ENCODE assay signal across 8 mouse cellular contexts in genomic region chr5:113133080-113133491, GRCm38 (mm10). TPM values are rescaled to one million over a fixed set of nuclear protein-coding genes. Genes with fewer than 3 reads are reported as not detected.
A peak's percentile ranks its signal among the peaks of the same experiment; 100 is the strongest.
DNase-seq lines count a peak whose midpoint lies in the region; ATAC-seq and TF ChIP-seq lines count a peak whose summit lies in the region.

No protein-coding gene starts in this region.

- TF ChIP-seq POLR2A in cortical plate, adult 2 months (IDR thresholded peaks at IDR 0.05; ENCODE audit: extremely low read depth, insufficient read depth, low read length): no peak

- H3K9ac ChIP-seq in forebrain, embryonic 16.5 days (replicated peaks; ENCODE audit: low read depth, low read length): peak overlapping the region; percentile 36
- peak overlapping the region; percentile 11; the same call in 1 of the 2 replicates for H3K9ac ChIP-seq in intestine, embryonic 14.5 days (ENCODE audit: low read length)
- no peak overlapping the region for H3K9ac ChIP-seq in liver, postnatal 0 days (replicated peaks)
- H3K9ac ChIP-seq in neural tube, embryonic 15.5 days (replicated peaks): no peak overlapping the region

- peak overlapping the region; percentile 66; the same call in 1 of the 2 replicates for H3K27ac ChIP-seq in cortical plate, adult 2 months (ENCODE audit: insufficient read depth, low read length)
- peak overlapping the region; percentile 75 for H3K27ac ChIP-seq in forebrain, embryonic 16.5 days (ENCODE audit: low read length)
- H3K27ac ChIP-seq in intestine, embryonic 14.5 days (ENCODE audit: low read depth): peak overlapping the region; percentile 89
- peak overlapping the region; percentile 87 for H3K27ac ChIP-seq in liver, postnatal 0 days (ENCODE audit: low read depth)
- peak overlapping the region; percentile 66 for H3K27ac ChIP-seq in neural tube, embryonic 15.5 days (replicated peaks)

- H3K27me3 ChIP-seq in forebrain, embryonic 16.5 days (replicated peaks; ENCODE audit: control insufficient read depth, insufficient read depth, low read length): 0 out of 2 replicates have a peak, but pooled peaks cover 2% of the 10 kb centered on the region
- H3K27me3 ChIP-seq in intestine, embryonic 14.5 days (replicated peaks; ENCODE audit: control insufficient read depth, insufficient read depth, low read length): peaks cover 6% of the 10 kb centered on the region; the same call in 1 of the 2 replicates
- H3K27me3 ChIP-seq in liver, postnatal 0 days (ENCODE audit: insufficient read depth, low read length): 0 out of 2 replicates have a peak, but pooled peaks cover 4% of the 10 kb centered on the region
- H3K27me3 ChIP-seq in neural tube, embryonic 15.5 days (replicated peaks): peaks cover 10% of the 10 kb centered on the region; the same call in 1 of the 2 replicates

- TF ChIP-seq CTCF in cortical plate, adult 2 months (IDR thresholded peaks at IDR 0.05; ENCODE audit: extremely low read depth, insufficient read depth, low read length): no peak
- TF ChIP-seq CTCF in liver, postnatal 0 days (IDR thresholded peaks at IDR 0.05; ENCODE audit: low read depth): no peak

- H3K4me3 ChIP-seq in cortical plate, adult 2 months (ENCODE audit: insufficient read depth, low read length): no peak overlapping the region
- no peak overlapping the region for H3K4me3 ChIP-seq in forebrain, embryonic 16.5 days (replicated peaks; ENCODE audit: low read length)
- H3K4me3 ChIP-seq in intestine, embryonic 14.5 days (ENCODE audit: low read depth, low read length): no peak overlapping the region
- H3K4me3 ChIP-seq in liver, postnatal 0 days (ENCODE audit: low read depth, low read length): no peak overlapping the region
- no peak overlapping the region for H3K4me3 ChIP-seq in neural tube, embryonic 15.5 days (replicated peaks)

- peak; percentile 81 for DNase-seq in intestine, embryonic 14.5 days (ENCODE audit: low spot score)
- no peak for DNase-seq in liver, postnatal 0 days
- no peak for DNase-seq in frontal cortex, postnatal 10 days (ENCODE audit: low spot score in 2 of 2)
- no peak for DNase-seq in left cerebral cortex, adult 18-20 months (ENCODE audit: low spot score in 2 of 2)

- ATAC-seq in forebrain, embryonic 16.5 days: peak; percentile 68
- ATAC-seq in intestine, embryonic 14.5 days (replicated peaks; ENCODE audit: low FRiP score, low TSS enrichment, low read depth): peak; percentile 82
- peak; percentile 11; the same call in 1 of the 2 replicates for ATAC-seq in liver, postnatal 0 days
- no peak for ATAC-seq in neural tube, embryonic 15.5 days (ENCODE audit: low FRiP score)
- ATAC-seq in CD4-positive, CD25-positive, alpha-beta regulatory T cell, adult 4 months: no peak

- no peaks in the 10 kb centered on the region for H3K36me3 ChIP-seq in forebrain, embryonic 16.5 days (ENCODE audit: control insufficient read depth, insufficient read depth)
- H3K36me3 ChIP-seq in intestine, embryonic 14.5 days (ENCODE audit: control insufficient read depth, insufficient read depth, low read length): no peaks in the 10 kb centered on the region
- H3K36me3 ChIP-seq in liver, postnatal 0 days (replicated peaks; ENCODE audit: insufficient read depth, low read length): no peaks in the 10 kb centered on the region
- H3K36me3 ChIP-seq in neural tube, embryonic 15.5 days: no peaks in the 10 kb centered on the region

- TF ChIP-seq EP300 in liver, postnatal 0 days (IDR thresholded peaks at IDR 0.05; ENCODE audit: low read depth): no peak

- WGBS in forebrain, embryonic 16.5 days: 3% methylated on average over 9 of the region's 9 CpGs
- WGBS in intestine, embryonic 14.5 days: 40% methylated on average over 9 of the region's 9 CpGs
- WGBS in liver, postnatal 0 days (ENCODE audit: insufficient replicate concordance): 49% methylated on average over 9 of the region's 9 CpGs
- 12% methylated on average over 9 of the region's 9 CpGs for WGBS in neural tube, embryonic 15.5 days

- 0 out of 2 replicates have a peak, but pooled peaks cover 2% of the 10 kb centered on the region for H3K4me1 ChIP-seq in cortical plate, adult 2 months (ENCODE audit: control insufficient read depth, insufficient read depth, low read length)
- peaks cover 19% of the 10 kb centered on the region for H3K4me1 ChIP-seq in forebrain, embryonic 16.5 days (replicated peaks; ENCODE audit: control insufficient read depth, insufficient read depth, low read length)
- peaks cover 14% of the 10 kb centered on the region for H3K4me1 ChIP-seq in intestine, embryonic 14.5 days (replicated peaks; ENCODE audit: control insufficient read depth, insufficient read depth, low read length)
- H3K4me1 ChIP-seq in liver, postnatal 0 days (ENCODE audit: insufficient read depth): peaks cover 25% of the 10 kb centered on the region
- H3K4me1 ChIP-seq in neural tube, embryonic 15.5 days: peaks cover 28% of the 10 kb centered on the region

- no peaks in the 10 kb centered on the region for H3K9me3 ChIP-seq in forebrain, embryonic 16.5 days (ENCODE audit: control insufficient read depth, low read length)
- H3K9me3 ChIP-seq in intestine, embryonic 14.5 days (ENCODE audit: control insufficient read depth, low read length): no peaks in the 10 kb centered on the region
- no peaks in the 10 kb centered on the region for H3K9me3 ChIP-seq in liver, postnatal 0 days (ENCODE audit: low read length)
- H3K9me3 ChIP-seq in neural tube, embryonic 15.5 days (replicated peaks): no peaks in the 10 kb centered on the region

- no peak overlapping the region for H3K4me2 ChIP-seq in forebrain, embryonic 16.5 days (ENCODE audit: low read length)
- H3K4me2 ChIP-seq in intestine, embryonic 14.5 days (ENCODE audit: low read length): no peak overlapping the region
- H3K4me2 ChIP-seq in liver, postnatal 0 days (ENCODE audit: low read depth, low read length): no peak overlapping the region
- no peak overlapping the region for H3K4me2 ChIP-seq in neural tube, embryonic 15.5 days

RNA-seq across cellular contexts. Expression of gene Crybb3, which starts 51.7 kb away (rescaled TPM):
- 4.6 and 5.7 TPM in 2 replicates for polyA plus RNA-seq in cortical plate, adult 2 months (2012; rRNA removed)
- polyA plus RNA-seq in forebrain, embryonic 16.5 days (2015; fragmentation: Nextera tagmentation; extraction: Ambion mirVana): 0.56 and 0.94 TPM in 2 replicates
- polyA plus RNA-seq in intestine, embryonic 14.5 days (2014; fragmentation: Nextera tagmentation; extraction: Ambion mirVana): 0.28 and 1.2 TPM in 2 replicates
- polyA plus RNA-seq in liver, postnatal 0 days (2015; fragmentation: Nextera tagmentation; extraction: Ambion mirVana): 0.15 TPM in 1 of 2 replicates, not detected in the other
- 1.2 and 1.5 TPM in 2 replicates for polyA plus RNA-seq in neural tube, embryonic 15.5 days (2015; fragmentation: Nextera tagmentation; extraction: Ambion mirVana)
- 1 to 10 TPM; 1.4 to 1.6 TPM for total RNA-seq in left cerebral cortex, adult 18-20 months (2021)
- polyA plus RNA-seq in CD4-positive, CD25-positive, alpha-beta regulatory T cell, adult 4 months (2017; shearing (Covaris generic)): not detected

Comparison
In these comparisons a context has a peak if more than half of its experiments do, and no peak if none do; other contexts are left out.
1. ATAC-seq: peak in forebrain, embryonic 16.5 days (single experiment), intestine, embryonic 14.5 days (single experiment) and liver, postnatal 0 days (single experiment); none in neural tube, embryonic 15.5 days (single experiment) and CD4-positive, CD25-positive, alpha-beta regulatory T cell, adult 4 months (single experiment).
2. H3K9ac ChIP-seq: peak in forebrain, embryonic 16.5 days (single experiment) and intestine, embryonic 14.5 days (single experiment); none in liver, postnatal 0 days (single experiment) and neural tube, embryonic 15.5 days (single experiment).
3. Peak in every context shown above with its lines, with median percentiles within 50 percentile points of each other: H3K27ac ChIP-seq.